Mouse (Mus musculus): ENCODE results near the gene Tyms. TPM values are rescaled to one million over a fixed set of nuclear protein-coding genes. Genes with fewer than 3 reads are reported as not detected.

The Tyms gene
- total RNA-seq (2022) = 10 to 100 TPM; 12.9 to 19.7 (median 18.0) TPM

DNA sequence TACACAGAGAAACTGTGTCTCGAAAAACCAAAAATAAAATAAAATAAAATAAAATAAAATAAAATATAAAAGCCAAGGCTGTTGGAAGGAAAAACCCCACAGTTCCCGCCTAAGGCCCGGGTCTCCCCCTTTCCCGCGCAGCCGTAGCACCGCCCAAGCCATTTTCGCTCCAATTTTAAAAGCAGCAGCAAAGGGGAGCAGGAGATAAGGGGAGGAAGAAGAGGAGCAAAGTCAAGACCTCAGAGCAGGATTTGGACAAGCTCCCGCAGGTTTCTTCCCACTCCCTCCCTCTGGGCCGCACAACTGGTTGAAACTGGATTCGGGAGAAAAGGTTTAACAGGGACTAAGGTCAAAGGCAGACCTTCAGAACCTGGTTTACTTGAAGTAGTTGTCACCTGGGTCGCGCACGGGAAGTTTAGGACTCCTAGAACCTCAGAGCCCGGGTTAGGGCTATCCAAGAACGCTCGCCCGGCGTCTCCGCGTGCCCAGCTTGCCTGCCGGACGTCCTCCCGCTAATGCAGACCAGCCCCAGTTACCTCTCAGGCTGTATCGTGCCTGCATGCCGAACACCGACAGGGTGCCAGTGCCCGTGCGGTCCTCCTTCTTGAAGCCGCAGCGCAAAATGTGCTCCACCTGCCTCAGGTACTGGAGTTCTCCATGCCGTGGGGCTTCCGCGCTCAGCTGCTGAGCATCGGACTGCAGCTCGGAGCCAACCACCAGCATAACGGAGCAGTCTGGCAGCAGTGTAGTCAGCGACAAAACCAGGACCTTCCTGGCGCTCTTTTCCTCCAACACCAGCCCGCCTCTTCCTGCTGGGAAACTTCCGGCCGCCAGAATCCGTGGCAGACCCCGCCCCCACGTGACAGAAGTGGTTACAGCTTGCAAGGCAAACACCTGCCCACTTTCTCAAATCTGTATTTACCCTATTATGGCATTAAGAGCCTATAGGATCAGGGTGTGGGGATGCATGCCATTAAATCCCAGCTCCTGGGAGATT lies at the start of gene Tyms:
Gene Tyms (minus strand): TSS at position 793 of the 997 bp plus-strand sequence.
- peak; percentile 69 for DNase-seq

- DNase-seq = no peak
These were observed 49.1 kb upstream of the Tyms start for GRCm38 (mm10) chr5:30122481-30122880.

GRCm38 (mm10) chr5:30120106-30120505 lies 46.7 kb upstream of the Tyms start:
- DNase-seq = no peak

DNA sequence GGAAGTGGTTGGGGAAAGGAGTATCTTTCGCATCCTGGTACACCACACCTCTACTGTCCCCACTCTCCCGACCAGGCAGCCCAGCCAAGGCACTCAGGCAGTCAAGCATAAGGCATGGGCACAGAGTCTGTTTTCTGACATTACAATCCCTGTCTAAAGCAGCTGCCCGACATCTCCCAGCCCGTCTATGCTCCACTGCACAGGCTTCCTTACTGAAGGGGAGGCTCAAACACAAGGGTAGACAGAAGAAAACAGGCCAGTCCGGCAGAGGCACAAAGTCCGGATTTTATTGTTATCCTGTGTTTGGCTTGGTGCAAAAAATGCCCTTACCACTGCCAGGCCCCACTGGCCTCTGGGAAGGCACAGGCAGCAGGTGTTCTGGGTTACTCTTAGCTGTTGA lies 45.7 kb upstream of the Tyms start:
- DNase-seq = no peak

DNA sequence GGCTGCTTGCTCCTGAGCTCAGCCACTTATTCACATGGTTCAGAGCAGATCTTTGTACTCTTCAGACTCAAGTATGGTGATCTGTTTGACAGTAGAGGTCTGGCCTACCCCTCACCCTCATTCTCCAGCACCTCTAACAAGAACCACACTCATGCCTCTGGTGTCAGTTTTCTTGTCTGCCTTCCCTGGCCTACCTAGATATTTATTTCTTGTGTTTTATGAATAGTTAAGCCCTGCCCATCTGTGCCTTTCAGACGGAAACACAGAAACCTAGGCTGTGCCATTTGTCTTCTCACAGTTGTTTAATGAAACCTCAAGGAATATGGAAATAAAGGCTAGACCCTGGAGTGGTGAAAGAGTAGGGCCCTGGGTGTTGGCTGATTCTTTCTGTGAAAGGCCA lies 44.6 kb upstream of the Tyms start:
- no peak for DNase-seq

DNA sequence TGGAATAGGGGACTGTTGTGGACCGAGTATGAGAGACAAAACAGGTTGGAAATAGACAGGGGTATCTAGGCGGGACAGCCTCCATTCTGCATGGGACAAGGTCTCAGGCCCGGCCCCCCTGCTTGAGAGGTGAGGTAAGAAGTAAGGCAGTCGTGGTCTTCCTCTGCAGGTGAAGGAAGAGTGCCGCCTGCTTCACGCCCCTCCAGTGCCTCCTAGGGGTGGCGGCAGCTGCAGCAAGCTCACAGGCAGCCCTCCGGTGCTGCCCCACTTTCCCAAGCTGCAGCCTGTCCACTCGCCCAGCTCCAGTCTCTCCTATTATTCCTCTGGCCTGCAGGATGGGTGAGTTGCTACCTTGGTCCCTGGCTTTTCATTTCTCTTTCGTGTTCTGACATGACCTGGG lies 42.3 kb upstream of the Tyms start:
- no peak for DNase-seq

DNA sequence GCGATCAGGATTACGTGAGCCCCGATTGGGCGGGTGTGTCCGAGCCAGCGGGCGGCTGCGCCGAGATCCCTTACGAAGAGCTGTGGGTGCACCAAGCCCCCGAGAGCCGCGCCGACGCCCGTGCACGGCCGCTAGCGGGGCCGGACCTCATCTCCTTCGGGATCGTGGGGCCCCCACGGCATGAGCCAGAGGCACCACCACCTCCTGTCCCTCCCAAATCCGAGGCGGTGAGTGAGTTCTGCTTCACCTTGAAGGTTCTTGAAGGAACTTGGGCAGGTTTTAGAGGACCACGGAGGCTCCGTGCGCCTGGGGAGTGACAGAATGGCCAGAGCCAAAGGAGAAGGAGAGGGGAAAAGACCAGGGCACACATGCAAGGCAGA lies 41.3 kb upstream of the Tyms start:
- DNase-seq = no peak

- DNase-seq = no peak
These were observed 40.7 kb upstream of the Tyms start for GRCm38 (mm10) chr5:30113881-30114760.

DNA sequence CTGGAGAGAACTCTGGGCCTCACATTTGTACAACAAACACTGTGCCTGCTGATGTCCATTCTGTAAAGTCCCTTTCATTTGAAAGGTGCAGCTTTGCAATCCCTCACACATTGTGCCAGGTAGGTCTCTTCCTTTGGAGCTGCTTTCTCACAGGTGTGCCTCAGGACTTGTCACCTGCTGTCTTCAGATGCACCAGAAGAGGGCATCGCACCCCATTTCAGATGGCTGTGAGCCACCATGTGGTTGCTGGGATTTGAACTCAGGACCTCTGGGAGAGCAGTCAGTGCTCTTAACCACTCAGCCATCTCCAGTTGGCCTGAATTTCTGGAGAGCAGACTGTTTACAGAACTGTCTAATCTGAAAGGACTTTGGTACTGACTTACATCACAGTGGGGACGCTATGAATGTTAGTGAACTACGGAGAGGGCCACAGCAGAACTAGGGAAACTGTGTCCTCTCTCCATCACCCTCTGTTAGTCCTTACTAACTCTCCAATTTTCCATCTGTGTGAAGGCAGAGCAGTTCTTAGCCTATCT lies 39.2 kb upstream of the Tyms start:
- no peak for DNase-seq

GRCm38 (mm10) chr5:30111771-30112170 lies 38.4 kb upstream of the Tyms start:
- DNase-seq = no peak

- no peak for DNase-seq
These were observed 37.7 kb upstream of the Tyms start for GRCm38 (mm10) chr5:30111126-30111525.

DNA sequence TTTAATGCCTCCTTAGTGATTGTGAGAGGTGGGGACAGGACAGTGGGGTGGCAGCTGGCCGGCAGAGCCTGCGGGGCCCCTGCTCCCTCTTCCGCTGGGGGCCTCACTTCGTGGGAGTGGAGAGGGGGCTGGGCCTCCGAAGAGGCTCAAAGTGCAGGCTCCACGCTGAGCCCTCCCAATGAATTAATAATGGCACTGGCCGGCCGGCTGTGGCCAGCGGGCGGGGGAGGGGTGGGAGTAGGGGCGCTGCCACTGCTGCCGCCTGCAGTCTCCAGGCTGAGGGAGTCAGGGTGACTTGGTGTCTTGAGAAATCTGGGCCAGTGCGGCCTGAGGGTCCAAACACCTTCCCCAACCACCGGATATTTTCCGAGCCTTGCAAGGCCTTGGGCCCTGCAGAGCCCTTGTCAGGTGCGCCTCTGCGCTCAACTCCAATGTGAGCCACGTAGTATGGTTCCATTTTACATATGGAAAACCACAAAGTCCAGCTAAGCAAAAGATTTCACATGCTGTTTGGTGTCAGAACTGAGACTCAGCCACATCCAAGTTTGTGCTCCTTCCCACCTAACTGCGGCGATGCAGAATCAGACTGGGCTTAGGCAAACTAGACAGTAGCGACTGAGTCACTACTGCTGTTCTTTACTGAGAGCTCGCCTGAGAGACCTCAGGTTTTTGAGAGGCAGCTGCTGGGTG lies 37.1 kb upstream of the Tyms start:
- DNase-seq = no peak

DNA sequence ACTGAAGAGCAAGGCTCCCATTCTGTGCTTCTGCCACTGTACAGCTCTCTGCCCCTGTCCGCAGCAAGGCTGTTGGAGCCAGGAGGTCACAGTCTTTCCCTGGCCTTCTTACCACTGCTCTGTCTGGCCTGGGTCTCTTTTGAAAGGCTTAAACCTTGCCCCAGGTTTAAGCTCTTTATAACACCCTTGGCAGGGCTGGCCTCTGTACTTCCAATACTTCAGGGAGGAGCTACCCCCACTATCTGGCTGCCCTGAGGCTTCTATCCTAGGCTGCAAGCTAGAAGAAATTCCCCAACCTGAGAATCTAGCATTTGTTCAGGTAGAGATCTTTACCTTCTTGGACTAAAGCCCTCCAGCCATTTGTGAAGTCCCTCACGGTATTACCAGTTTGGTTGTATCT lies 36.5 kb upstream of the Tyms start:
- DNase-seq = no peak

- DNase-seq = no peak
These were observed 34.8 kb upstream of the Tyms start for GRCm38 (mm10) chr5:30108233-30108632.

GRCm38 (mm10) chr5:30107611-30108041 lies 34.2 kb upstream of the Tyms start:
- no peak for DNase-seq

GRCm38 (mm10) chr5:30107186-30107585 lies 33.8 kb upstream of the Tyms start:
- DNase-seq = no peak

DNA sequence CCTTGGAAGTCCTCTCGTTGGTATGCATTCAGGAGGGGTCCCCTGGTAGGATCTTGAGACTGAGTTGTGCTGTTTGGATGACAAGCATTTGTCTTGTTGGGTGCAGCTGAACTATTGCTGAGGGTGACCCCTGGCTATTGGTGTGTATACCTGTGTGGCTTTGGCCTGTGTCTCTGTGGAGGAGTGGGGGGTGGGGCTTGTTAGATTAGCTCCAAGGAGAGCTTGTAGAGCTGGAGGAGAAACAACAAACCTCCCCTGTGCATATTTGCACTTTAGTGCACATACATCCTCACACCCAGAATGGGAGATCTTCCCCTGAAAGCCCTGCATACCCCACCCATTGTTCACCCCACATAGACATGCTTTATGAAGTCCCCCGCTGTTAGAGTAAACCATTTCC lies 33.3 kb upstream of the Tyms start:
- no peak for DNase-seq

GRCm38 (mm10) chr5:30105668-30106300 lies 32.4 kb upstream of the Tyms start, which contains the start of gene 3110082J24Rik:
3110082J24Rik (minus strand) TSS chr5:30106086.
- no peak for DNase-seq

DNA sequence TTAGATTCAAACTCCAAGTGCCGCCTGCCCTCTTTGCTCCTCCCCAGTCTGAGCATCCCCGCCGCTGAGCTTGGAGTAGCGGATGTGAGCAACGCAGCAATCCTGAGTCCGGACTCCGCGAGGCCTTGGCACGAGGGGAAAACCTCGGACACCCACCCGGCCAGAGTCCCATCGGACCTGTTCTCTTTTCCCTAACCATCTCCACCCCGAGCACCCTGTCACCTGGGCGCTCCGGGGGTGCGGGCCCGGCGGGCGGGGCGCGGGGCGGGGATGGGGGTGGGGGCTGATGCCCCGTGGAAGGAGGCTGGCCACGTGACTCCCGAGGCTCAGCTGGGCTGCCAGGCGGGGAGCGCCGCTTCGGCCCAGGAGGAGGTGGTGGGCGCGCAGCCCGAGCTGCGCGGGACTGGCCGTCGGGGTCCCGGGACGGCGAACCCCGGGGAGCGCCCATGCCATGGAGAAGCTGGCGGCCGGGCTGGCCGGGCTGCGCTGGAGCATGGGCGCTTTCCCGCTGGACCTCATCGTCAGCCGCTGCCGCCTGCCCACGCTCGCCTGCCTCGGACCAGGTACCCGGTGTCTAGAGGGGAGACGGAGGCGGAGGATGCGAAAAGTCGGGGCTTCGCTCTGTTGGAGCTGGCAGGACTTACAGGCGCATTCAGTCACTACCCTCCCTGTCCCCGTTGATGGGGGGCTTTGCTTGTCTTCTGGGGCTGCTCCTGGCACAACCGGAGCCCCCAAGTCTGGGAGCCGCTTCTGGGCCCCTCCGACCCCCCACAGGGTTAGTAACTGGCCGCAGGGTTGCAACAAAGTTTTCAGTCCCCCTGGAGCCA lies 31.6 kb upstream of the Tyms start, which contains the start of gene Garem2:
Gene Garem2 (plus strand): TSS at position 321 of the 827 bp plus-strand sequence.
- DNase-seq = no peak

- DNase-seq = no peak
These were observed 30.9 kb upstream of the Tyms start for GRCm38 (mm10) chr5:30104339-30104738.

DNA sequence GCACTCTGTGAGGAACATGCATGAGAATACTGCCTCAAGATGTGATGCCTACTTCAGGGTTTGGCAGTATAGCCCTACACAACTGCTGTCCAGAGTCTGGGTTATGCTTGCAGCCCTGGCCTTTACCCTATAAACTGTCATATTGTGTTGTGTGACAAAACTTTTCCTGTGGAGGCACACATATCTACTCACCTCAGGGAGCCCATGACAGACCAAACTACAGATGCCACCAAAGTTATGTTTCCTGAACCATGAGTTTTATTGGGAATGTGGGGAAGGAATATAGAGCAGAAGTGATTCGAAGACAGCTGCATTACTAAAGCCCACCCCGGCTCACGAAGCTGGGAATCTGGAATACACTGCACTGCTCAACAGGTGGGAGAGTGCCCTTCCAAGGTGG lies 29.9 kb upstream of the Tyms start:
- no peak for DNase-seq
